Mouse (Mus musculus): ENCODE results near the gene Ercc2. TPM values are rescaled to one million over a fixed set of nuclear protein-coding genes. Genes with fewer than 3 reads are reported as not detected.

The Ercc2 gene
- polyA plus RNA-seq, 1 experiment from 2014 or later, result 17.6 TPM

MicroRNA genes within 50 kb of the gene (microRNA counts, 519-probe panel; counts per million panel counts)
- 35.7 counts per million for microRNA mmu-miR-343

Small RNAs within 50 kb of the gene (microRNA-seq; reads per million reads assigned to microRNA genes)
- gene Mir343, result not detected

Other genes with a start within 250 kb of the Ercc2 start
- 10.5 and 11.1 TPM in 2 replicates for gene Qpctl, start 232.7 kb upstream of the Ercc2 start, polyA plus RNA-seq (2015; fragmentation: Nextera tagmentation; extraction: Ambion mirVana)
- 119 and 132 TPM in 2 replicates for gene Snrpd2, start 232.3 kb upstream of the Ercc2 start, polyA plus RNA-seq (2015; fragmentation: Nextera tagmentation; extraction: Ambion mirVana)
- gene Gipr, start 215.9 kb upstream of the Ercc2 start, polyA plus RNA-seq (2015; fragmentation: Nextera tagmentation; extraction: Ambion mirVana), result 3.1 and 3.6 TPM in 2 replicates
- gene Eml2, start 205.6 kb upstream of the Ercc2 start, polyA plus RNA-seq (2015; fragmentation: Nextera tagmentation; extraction: Ambion mirVana), result 7.1 and 8.4 TPM in 2 replicates
- gene Gpr4, start 169.5 kb upstream of the Ercc2 start, polyA plus RNA-seq (2015; fragmentation: Nextera tagmentation; extraction: Ambion mirVana), result 1.6 and 2.1 TPM in 2 replicates
- gene Opa3, start 153.7 kb upstream of the Ercc2 start, polyA plus RNA-seq (2015; fragmentation: Nextera tagmentation; extraction: Ambion mirVana), result 40.6 and 40.9 TPM in 2 replicates
- gene Vasp, start 110.2 kb upstream of the Ercc2 start, polyA plus RNA-seq (2015; fragmentation: Nextera tagmentation; extraction: Ambion mirVana), result 106 and 120 TPM in 2 replicates
- gene Ppm1n, start 101.9 kb upstream of the Ercc2 start, polyA plus RNA-seq (2015; fragmentation: Nextera tagmentation; extraction: Ambion mirVana), result 0.29 and 0.32 TPM in 2 replicates
- 10.3 and 11.8 TPM in 2 replicates for gene Rtn2, start 99.4 kb upstream of the Ercc2 start, polyA plus RNA-seq (2015; fragmentation: Nextera tagmentation; extraction: Ambion mirVana)
- gene Fosb, start 72.0 kb upstream of the Ercc2 start, polyA plus RNA-seq (2015; fragmentation: Nextera tagmentation; extraction: Ambion mirVana), result 0.10 and 0.21 TPM in 2 replicates
- gene Ercc1, start 37.2 kb upstream of the Ercc2 start, polyA plus RNA-seq (2015; fragmentation: Nextera tagmentation; extraction: Ambion mirVana), result 45.8 and 51.3 TPM in 2 replicates
- 19.1 and 24.3 TPM in 2 replicates for gene Cd3eap, start 22.5 kb upstream of the Ercc2 start, polyA plus RNA-seq (2015; fragmentation: Nextera tagmentation; extraction: Ambion mirVana)
- gene Ppp1r13l, start 22.3 kb upstream of the Ercc2 start, polyA plus RNA-seq (2015; fragmentation: Nextera tagmentation; extraction: Ambion mirVana), result 3.1 and 4.2 TPM in 2 replicates
- gene Klc3, start 22.1 kb downstream of the Ercc2 start, polyA plus RNA-seq (2015; fragmentation: Nextera tagmentation; extraction: Ambion mirVana), result 2.7 and 2.9 TPM in 2 replicates
- 15.3 and 17.6 TPM in 2 replicates for gene Ckm, start 22.8 kb downstream of the Ercc2 start, polyA plus RNA-seq (2015; fragmentation: Nextera tagmentation; extraction: Ambion mirVana)
- 3.7 and 4.4 TPM in 2 replicates for gene Mark4, start 76.8 kb downstream of the Ercc2 start, polyA plus RNA-seq (2015; fragmentation: Nextera tagmentation; extraction: Ambion mirVana)
- 0.27 and 0.46 TPM in 2 replicates for gene Exoc3l2, start 81.3 kb downstream of the Ercc2 start, polyA plus RNA-seq (2015; fragmentation: Nextera tagmentation; extraction: Ambion mirVana)
- 1.4 and 2.0 TPM in 2 replicates for gene Bloc1s3, start 126.4 kb downstream of the Ercc2 start, polyA plus RNA-seq (2015; fragmentation: Nextera tagmentation; extraction: Ambion mirVana)
- gene Trappc6a, start 126.4 kb downstream of the Ercc2 start, polyA plus RNA-seq (2015; fragmentation: Nextera tagmentation; extraction: Ambion mirVana), result 147 and 159 TPM in 2 replicates
- gene Nkpd1, start 135.8 kb downstream of the Ercc2 start, polyA plus RNA-seq (2015; fragmentation: Nextera tagmentation; extraction: Ambion mirVana), result 0.06 and 0.07 TPM in 2 replicates
- 15.5 and 18.6 TPM in 2 replicates for gene Ppp1r37, start 181.1 kb downstream of the Ercc2 start, polyA plus RNA-seq (2015; fragmentation: Nextera tagmentation; extraction: Ambion mirVana)
- 0.42 and 0.64 TPM in 2 replicates for gene Zfp296, start 195.3 kb downstream of the Ercc2 start, polyA plus RNA-seq (2015; fragmentation: Nextera tagmentation; extraction: Ambion mirVana)
- 132 and 137 TPM in 2 replicates for gene Gemin7, start 195.6 kb downstream of the Ercc2 start, polyA plus RNA-seq (2015; fragmentation: Nextera tagmentation; extraction: Ambion mirVana)
- 30.3 and 32.5 TPM in 2 replicates for gene Clasrp, start 222.5 kb downstream of the Ercc2 start, polyA plus RNA-seq (2015; fragmentation: Nextera tagmentation; extraction: Ambion mirVana)
- 8.8 and 10.6 TPM in 2 replicates for gene Relb, start 247.4 kb downstream of the Ercc2 start, polyA plus RNA-seq (2015; fragmentation: Nextera tagmentation; extraction: Ambion mirVana)

Data from intestine, embryonic 16.5 days (tissue).